ENCODE assay signal across 20 mouse cellular contexts in the genomic region with DNA sequence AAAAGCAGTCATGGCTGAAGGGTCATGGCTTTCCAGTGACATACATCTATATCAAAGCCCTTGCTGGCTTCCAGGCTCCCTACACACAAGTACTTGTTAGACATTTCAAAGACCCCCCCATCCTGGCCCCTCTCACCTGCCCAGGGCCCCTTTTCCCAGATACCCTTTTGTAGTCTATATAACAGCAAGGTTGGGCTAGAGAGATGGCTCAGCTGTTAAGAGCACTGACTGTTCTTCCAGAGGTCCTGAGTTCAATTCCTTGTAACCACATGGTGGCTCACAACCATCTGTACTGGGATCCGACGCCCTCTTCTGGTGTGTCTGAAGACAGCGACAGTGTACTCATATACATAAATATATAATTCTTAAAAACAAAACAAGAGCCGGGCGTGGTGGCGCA. TPM values are rescaled to one million over a fixed set of nuclear protein-coding genes. Genes with fewer than 3 reads are reported as not detected.
"Had no signal": no experiment of that assay in that cellular context is flagged by ENCODE, and none has a peak within 500 bp of the region (broad histone marks: within the 10 kb centered on the region; RNA-seq: fewer than 3 reads in every experiment).

No protein-coding gene starts in this region.

- H3K27ac ChIP-seq: stomach, embryonic 15.5 days had no signal

- DNase-seq: kidney, adult 18-20 months; kidney, adult 9 months; kidney, postnatal 14 days; kidney, postnatal 4 days; layer of hippocampus, adult 9-11 months; liver, embryonic 13.5 days; lung, embryonic 14.5 days; lung, postnatal 10 days; lung, postnatal 36 days; retina, postnatal 1 day; right cerebral cortex, postnatal 25 days; spleen, adult 18-20 months; thymus, postnatal 25 days had no signal

- H3K4me2 ChIP-seq: midbrain, embryonic 11.5 days had no signal

- H3K9ac ChIP-seq: liver, embryonic 13.5 days; lung, embryonic 14.5 days; midbrain, embryonic 15.5 days; neural tube, embryonic 13.5 days; stomach, embryonic 15.5 days had no signal

- H3K36me3 ChIP-seq: liver, embryonic 13.5 days; midbrain, embryonic 15.5 days; neural tube, embryonic 13.5 days; stomach, embryonic 15.5 days had no signal

- ATAC-seq: midbrain, embryonic 15.5 days had no signal

- H3K9me3 ChIP-seq: liver, embryonic 13.5 days; midbrain, embryonic 15.5 days; neural tube, embryonic 13.5 days; stomach, embryonic 15.5 days had no signal

- H3K4me3 ChIP-seq: left cerebral cortex, adult 2 months; liver, embryonic 13.5 days; midbrain, embryonic 15.5 days; myocyte; neural tube, embryonic 13.5 days; stomach, embryonic 15.5 days had no signal

- H3K27me3 ChIP-seq: liver, embryonic 13.5 days; midbrain, embryonic 15.5 days; neural tube, embryonic 13.5 days; stomach, embryonic 15.5 days had no signal

RNA-seq across cellular contexts. Expression of a gene that starts 23.8 kb away (rescaled TPM):
- total RNA-seq: monocyte, adult 5-6 weeks had no signal
